Mouse (Mus musculus) embryonic facial prominence, embryonic 14.5 days (tissue): ENCODE results near the gene Defa28. TPM values are rescaled to one million over a fixed set of nuclear protein-coding genes. Genes with fewer than 3 reads are reported as not detected.
"Not testable (repeated sequence)": the region's sequence is repeated elsewhere in the genome, so short reads cannot be mapped to it uniquely, and the experiment has no call there.

Experiments used
- ATAC-seq: fragments of 200-750 bp; cut with Nextera tagmentation; 2 replicates; pipeline ENCODE4 v1.8.0; 2017; ENCODE audit warnings: low read depth, moderate number of reproducible peaks, moderate TSS enrichment
- DNase-seq: peaks from one replicate; pipeline ENCODE4 v3.0.0-alpha.2; 2015; ENCODE audit warnings: low spot score
- H3K27ac ChIP-seq: fragments of 300-500 bp; sonication (generic); replicated peaks from 2 replicates; pipeline ENCODE4 v1.5.1; 2014; ENCODE audit warnings: low read depth, mild to moderate bottlenecking, low read length, moderate library complexity
- H3K27me3 ChIP-seq: fragments of 300-500 bp; sonication (generic); replicated peaks from 2 replicates; pipeline ENCODE4 v1.6.1; 2014; ENCODE audit warnings: low read length; ENCODE audit not compliant: control insufficient read depth, insufficient read depth
- H3K36me3 ChIP-seq: fragments of 300-500 bp; sonication (generic); 2 replicates; pipeline ENCODE4 v1.6.1; 2014; ENCODE audit warnings: low read length, mixed read lengths; ENCODE audit not compliant: control insufficient read depth, insufficient read depth
- H3K4me1 ChIP-seq: fragments of 300-500 bp; sonication (generic); 2 replicates; pipeline ENCODE4 v1.6.1; 2014; ENCODE audit warnings: antibody characterized with exemption, low read length; ENCODE audit not compliant: control insufficient read depth, insufficient read depth
- H3K4me2 ChIP-seq: fragments of 300-500 bp; sonication (generic); 2 replicates; pipeline ENCODE4 v1.6.1; 2014; ENCODE audit warnings: low read depth, mild to moderate bottlenecking, low read length, moderate library complexity, mixed read lengths
- H3K4me3 ChIP-seq: fragments of 300-500 bp; sonication (generic); 2 replicates; pipeline ENCODE4 v1.5.1; 2014; ENCODE audit warnings: low read depth, mild to moderate bottlenecking, low read length
- H3K9ac ChIP-seq: fragments of 300-500 bp; sonication (generic); 2 replicates; pipeline ENCODE4 v1.6.1; 2014; ENCODE audit warnings: low read depth, mild to moderate bottlenecking, low read length, moderate library complexity, mixed read lengths
- H3K9me3 ChIP-seq: fragments of 300-500 bp; sonication (generic); 2 replicates; pipeline ENCODE4 v1.6.1; 2016; ENCODE audit warnings: low read length; ENCODE audit not compliant: control insufficient read depth
- WGBS: fragments of 180-500 bp; shearing (Covaris S2); extraction: QIAGEN DNeasy Blood & Tissue Kit; methylation state at CpG from one replicate; pipeline ENCODE4 v1.1.7; 2014; 5-methylcytosine and 5-hydroxymethylcytosine counted together
- polyA plus RNA-seq: library from polyadenylated mRNA; unstranded; fragments of >200 nt; fragmentation: Nextera tagmentation; extraction: Ambion mirVana; gene quantifications from 2 replicates; pipeline ENCODE4 v1.2.1, GENCODE M21; 2014

The Defa28 gene
- not detected in 2 replicates for polyA plus RNA-seq

DNA sequence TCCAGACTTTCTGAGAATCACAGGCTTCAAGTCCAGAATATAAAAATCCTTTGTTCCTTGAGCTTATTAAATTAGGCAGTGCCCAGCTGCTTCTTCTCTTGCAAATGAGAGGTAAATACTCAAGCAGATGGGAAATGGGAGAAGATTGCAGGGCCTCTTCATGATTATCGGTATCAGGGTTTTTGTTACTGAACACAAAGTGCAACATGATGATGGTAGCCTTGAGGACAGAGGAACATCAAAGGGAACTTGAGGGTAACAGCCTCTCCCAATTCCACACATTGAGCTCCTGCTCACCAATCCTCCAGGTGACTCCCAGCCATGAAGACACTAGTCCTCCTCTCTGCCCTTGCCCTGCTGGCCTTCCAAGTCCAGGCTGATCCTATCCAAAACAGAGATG, at the start of gene Defa28:
Gene Defa28, plus strand, starts transcription at position 301 of the 400 bp plus-strand sequence.
- not testable (repeated sequence) for H3K9me3 ChIP-seq, H3K36me3 ChIP-seq, ATAC-seq, H3K4me2 ChIP-seq, H3K4me1 ChIP-seq, DNase-seq, H3K27me3 ChIP-seq, H3K9ac ChIP-seq, H3K4me3 ChIP-seq, H3K27ac ChIP-seq
- WGBS = no CpG with 5 or more reads among the region's 1 CpGs

DNA sequence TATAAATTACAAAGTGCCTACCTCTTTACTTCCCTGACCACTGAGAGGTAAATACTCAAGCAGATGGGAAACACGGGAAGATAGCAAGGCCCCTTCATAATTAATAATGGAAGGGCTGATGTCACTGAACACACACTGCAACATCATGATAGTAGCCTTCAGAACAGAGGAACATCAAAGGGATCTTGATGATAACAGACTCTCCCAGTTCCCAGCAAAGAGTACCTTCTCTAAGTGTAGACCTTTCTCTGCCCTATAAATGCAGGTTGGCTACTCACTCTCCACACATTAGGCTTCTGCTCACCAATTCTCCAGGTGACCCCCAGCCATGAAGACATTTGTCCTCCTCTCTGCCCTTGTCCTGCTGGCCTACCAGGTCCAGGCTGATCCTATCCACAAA, 17.7 kb upstream of the Defa28 start, which contains the start of gene Defa37:
Gene Defa37, plus strand, starts transcription at position 301 of the 400 bp plus-strand sequence.
- not testable (repeated sequence) for DNase-seq, H3K9ac ChIP-seq, H3K27ac ChIP-seq, H3K36me3 ChIP-seq, H3K4me3 ChIP-seq, H3K4me2 ChIP-seq, H3K9me3 ChIP-seq, H3K27me3 ChIP-seq, H3K4me1 ChIP-seq, ATAC-seq
- no CpG with 5 or more reads among the region's 1 CpGs for WGBS

- H3K36me3 ChIP-seq, ATAC-seq, H3K4me1 ChIP-seq, H3K4me3 ChIP-seq, H3K4me2 ChIP-seq, H3K27me3 ChIP-seq, DNase-seq, H3K9ac ChIP-seq, H3K27ac ChIP-seq, H3K9me3 ChIP-seq: not testable (repeated sequence)
- WGBS = no CpG with 5 or more reads among the region's 1 CpGs
Measured at GRCm38 (mm10) chr8:21594408-21594807, 11.6 kb downstream of the Defa28 start, which contains the start of gene Gm7861. Gene Gm7861, minus strand, starts transcription at chr8:21594508.

DNA sequence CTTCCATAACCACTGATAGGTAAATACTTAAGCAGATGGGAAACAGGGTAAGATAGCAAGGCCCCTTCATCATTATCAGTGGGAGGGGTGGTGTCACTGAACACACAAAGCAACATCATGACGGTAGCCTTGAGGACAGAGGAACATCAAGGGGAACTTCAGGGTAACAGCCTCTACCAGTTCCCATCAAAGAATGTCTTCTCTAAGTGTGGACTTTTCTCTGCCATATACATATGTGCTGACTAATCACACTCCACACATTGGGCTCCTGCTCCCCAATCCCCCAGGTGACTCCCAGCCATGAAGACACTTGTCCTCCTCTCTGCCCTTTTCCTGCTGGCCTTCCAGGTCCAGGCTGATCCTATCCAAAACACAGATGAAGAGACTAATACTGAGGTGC, 35.1 kb downstream of the Defa28 start, which contains the start of gene Defa26:
Gene Defa26, plus strand, starts transcription at position 301 of the 400 bp plus-strand sequence.
- not testable (repeated sequence) for H3K27me3 ChIP-seq

More for the DNA sequence above, 35.1 kb downstream of the Defa28 start, which contains the start of gene Defa26:
- not testable (repeated sequence) for H3K4me2 ChIP-seq, H3K9me3 ChIP-seq, H3K9ac ChIP-seq, H3K4me1 ChIP-seq, H3K27ac ChIP-seq, ATAC-seq, DNase-seq, H3K4me3 ChIP-seq, H3K36me3 ChIP-seq
- no CpG with 5 or more reads among the region's 1 CpGs for WGBS

Other genes with a start within 250 kb of the Defa28 start
- gene Defa2, start 204.5 kb upstream of the Defa28 start, polyA plus RNA-seq = not detected in 2 replicates
- gene Defa33, start 191.2 kb upstream of the Defa28 start, polyA plus RNA-seq = not detected in 2 replicates
- gene Defa36, start 155.6 kb upstream of the Defa28 start, polyA plus RNA-seq = not detected in 2 replicates
- not detected in 2 replicates for gene Gm7849, start 126.4 kb upstream of the Defa28 start, polyA plus RNA-seq
- gene Defa20, start 73.7 kb upstream of the Defa28 start, polyA plus RNA-seq = not detected in 2 replicates
- gene Defa32, start 54.0 kb upstream of the Defa28 start, polyA plus RNA-seq = not detected in 2 replicates
- not detected in 2 replicates for gene Defa37, start 17.6 kb upstream of the Defa28 start, polyA plus RNA-seq
- not detected in 2 replicates for gene Gm7861, start 11.5 kb downstream of the Defa28 start, polyA plus RNA-seq
- gene Defa26, start 35.2 kb downstream of the Defa28 start, polyA plus RNA-seq = not detected in 2 replicates
- not detected in 2 replicates for gene Defa17, start 72.8 kb downstream of the Defa28 start, polyA plus RNA-seq
- gene Defa34, start 82.8 kb downstream of the Defa28 start, polyA plus RNA-seq = not detected in 2 replicates
- gene AY761184, start 120.6 kb downstream of the Defa28 start, polyA plus RNA-seq = not detected in 2 replicates
- gene Defa24, start 151.5 kb downstream of the Defa28 start, polyA plus RNA-seq = not detected in 2 replicates
- gene Defb50, start 240.5 kb downstream of the Defa28 start, polyA plus RNA-seq = not detected in 2 replicates